In the genomic region with DNA sequence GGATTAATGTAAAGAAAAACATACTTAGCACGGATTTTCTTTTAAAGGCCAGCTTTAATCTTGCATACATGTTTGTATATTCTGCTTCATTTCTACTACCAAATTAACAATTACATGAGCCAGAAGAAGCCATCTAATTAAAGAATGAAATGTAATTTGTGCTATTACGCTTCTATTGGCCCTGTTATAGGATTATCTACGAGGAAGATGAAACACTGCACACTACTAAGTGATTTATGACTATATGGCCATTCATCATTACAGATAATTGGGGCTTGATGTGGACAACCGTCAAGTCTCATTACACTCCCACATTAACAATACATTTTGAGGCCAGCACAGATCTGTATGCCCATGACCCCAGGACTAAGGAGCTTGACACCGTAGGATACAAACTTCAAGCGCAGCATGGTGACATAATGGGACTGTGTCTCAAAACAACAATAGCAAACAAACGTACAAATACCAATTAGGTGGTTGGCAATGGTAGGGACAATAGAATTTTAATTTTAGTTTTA, we compare ENCODE assay signal across 24 mouse cellular contexts.
"Had no signal": no experiment of that assay in that cellular context is flagged by ENCODE, and none has a peak within 500 bp of the region (broad histone marks: within the 10 kb centered on the region; RNA-seq: fewer than 3 reads in every experiment).

No protein-coding gene starts in this region.

- H3K36me3 ChIP-seq: heart, embryonic 10.5 days; heart, embryonic 12.5 days; hindbrain, embryonic 12.5 days; intestine, embryonic 15.5 days; limb, embryonic 10.5 days; limb, embryonic 12.5 days had no signal

- DNase-seq: gastrocnemius, postnatal 14 days; heart, adult 18-20 months; heart, postnatal 10 days; heart, postnatal 4 days; kidney, adult 18-20 months; kidney, adult 8-10 months; kidney, postnatal 10 days; kidney, postnatal 25 days; kidney, postnatal 4 days; liver had no signal

- H3K9me3 ChIP-seq: heart, embryonic 10.5 days; heart, embryonic 12.5 days; hindbrain, embryonic 12.5 days; intestine, embryonic 15.5 days; limb, embryonic 10.5 days; limb, embryonic 12.5 days had no signal

- H3K4me3 ChIP-seq: heart, embryonic 10.5 days; heart, embryonic 12.5 days; hindbrain, embryonic 12.5 days; intestine, embryonic 15.5 days; layer of hippocampus, adult 2 months; left cerebral cortex, adult 2 months; limb, embryonic 10.5 days; limb, embryonic 12.5 days had no signal

- H3K27me3 ChIP-seq: heart, embryonic 12.5 days; hindbrain, embryonic 12.5 days; intestine, embryonic 15.5 days; limb, embryonic 12.5 days had no signal

- ATAC-seq: hindbrain, embryonic 16.5 days; inflammation-experienced regulatory T-cells, adult 6 months; intestine, embryonic 15.5 days; intestine, postnatal 0 days had no signal

- H3K4me1 ChIP-seq: heart, embryonic 10.5 days; heart, embryonic 12.5 days; hindbrain, embryonic 12.5 days; intestine, embryonic 15.5 days; limb, embryonic 10.5 days; limb, embryonic 12.5 days had no signal

- H3K9ac ChIP-seq: heart, embryonic 12.5 days; hindbrain, embryonic 12.5 days; hindbrain, embryonic 14.5 days; intestine, embryonic 15.5 days; limb, embryonic 12.5 days; liver, embryonic 14.5 days had no signal

- H3K27ac ChIP-seq: heart, embryonic 10.5 days; hindbrain, embryonic 12.5 days; hindbrain, embryonic 14.5 days; intestine, embryonic 15.5 days; layer of hippocampus, adult 2 months; left cerebral cortex, adult 2 months; limb, embryonic 10.5 days; limb, embryonic 12.5 days; liver, embryonic 14.5 days had no signal

- H3K4me2 ChIP-seq: heart, embryonic 12.5 days; hindbrain, embryonic 12.5 days; hindbrain, embryonic 14.5 days; intestine, embryonic 15.5 days; limb, embryonic 12.5 days; liver, embryonic 11.5 days had no signal
